Mouse (Mus musculus) hindbrain, embryonic 16.5 days (tissue): ENCODE data around the gene Sec61a2. TPM values are rescaled to one million over a fixed set of nuclear protein-coding genes. Genes with fewer than 3 reads are reported as not detected.

Experiments
- ATAC-seq: fragments of 200-750 bp; cut with Nextera tagmentation; 2 replicates; pipeline ENCODE4 v1.8.0; 2017; ENCODE audit warnings: moderate TSS enrichment, moderate library complexity
- H3K27ac ChIP-seq: fragments of 300-500 bp; sonication (generic); 2 replicates; pipeline ENCODE4 v1.5.1; 2014; ENCODE audit warnings: low read depth, mild to moderate bottlenecking, control low read depth, low read length, moderate library complexity
- H3K27me3 ChIP-seq: fragments of 300-500 bp; sonication (generic); replicated peaks from 2 replicates; pipeline ENCODE4 v1.6.1; 2014; ENCODE audit warnings: low read length; ENCODE audit not compliant: control insufficient read depth, insufficient read depth
- H3K36me3 ChIP-seq: fragments of 300-500 bp; sonication (generic); 2 replicates; pipeline ENCODE4 v1.6.1; 2014; ENCODE audit warnings: mild to moderate bottlenecking, low read length, moderate library complexity, mixed read lengths; ENCODE audit not compliant: control insufficient read depth, insufficient read depth
- H3K4me1 ChIP-seq: fragments of 300-500 bp; sonication (generic); 2 replicates; pipeline ENCODE4 v1.6.1; 2014; ENCODE audit warnings: low read depth, low read length; ENCODE audit not compliant: control insufficient read depth, insufficient read depth
- H3K4me2 ChIP-seq: fragments of 300-500 bp; sonication (generic); 2 replicates; pipeline ENCODE4 v1.6.1; 2014; ENCODE audit warnings: mild to moderate bottlenecking, low read length, control low read depth, moderate library complexity
- H3K4me3 ChIP-seq: fragments of 300-500 bp; sonication (generic); 2 replicates; pipeline ENCODE4 v1.5.1; 2014; ENCODE audit warnings: mild to moderate bottlenecking, low read length, control low read depth, moderate library complexity
- H3K9ac ChIP-seq: fragments of 300-500 bp; sonication (generic); 2 replicates; pipeline ENCODE4 v1.6.1; 2014; ENCODE audit warnings: low read depth, mild to moderate bottlenecking, control low read depth, low read length, moderate library complexity
- H3K9me3 ChIP-seq: fragments of 300-500 bp; sonication (generic); 2 replicates; pipeline ENCODE4 v1.6.1; 2014; ENCODE audit warnings: mild to moderate bottlenecking, low read length, moderate library complexity; ENCODE audit not compliant: control insufficient read depth
- WGBS: fragments of 180-500 bp; shearing (Covaris S2); extraction: QIAGEN DNeasy Blood & Tissue Kit; methylation state at CpG from one replicate; pipeline ENCODE4 v1.1.7; 2014; 5-methylcytosine and 5-hydroxymethylcytosine counted together
- polyA plus RNA-seq: library from polyadenylated mRNA; unstranded; fragments of >200 nt; fragmentation: Nextera tagmentation; extraction: Ambion mirVana; gene quantifications from 2 replicates; pipeline ENCODE4 v1.2.1, GENCODE M21; 2015

Gene Sec61a2
- polyA plus RNA-seq, 1 experiment from 2014 or later, result 122 TPM

- WGBS, result 93% methylated on average over 3 of the region's 3 CpGs
- no peak overlapping the region for H3K27ac ChIP-seq
- no peak overlapping the region for H3K9ac ChIP-seq
- H3K36me3 ChIP-seq, result 0 out of 2 replicates have a peak, but pooled peaks cover 3% of the 10 kb centered on the region
- ATAC-seq, result no peak
- no peak overlapping the region for H3K4me2 ChIP-seq
- no peaks in the 10 kb centered on the region for H3K4me1 ChIP-seq
- H3K27me3 ChIP-seq, result no peaks in the 10 kb centered on the region
- H3K4me3 ChIP-seq, result no peak overlapping the region
- H3K9me3 ChIP-seq, result no peaks in the 10 kb centered on the region
Observed at GRCm38 (mm10) chr2:5934936-5935335, 39.7 kb upstream of the Sec61a2 start.

DNA sequence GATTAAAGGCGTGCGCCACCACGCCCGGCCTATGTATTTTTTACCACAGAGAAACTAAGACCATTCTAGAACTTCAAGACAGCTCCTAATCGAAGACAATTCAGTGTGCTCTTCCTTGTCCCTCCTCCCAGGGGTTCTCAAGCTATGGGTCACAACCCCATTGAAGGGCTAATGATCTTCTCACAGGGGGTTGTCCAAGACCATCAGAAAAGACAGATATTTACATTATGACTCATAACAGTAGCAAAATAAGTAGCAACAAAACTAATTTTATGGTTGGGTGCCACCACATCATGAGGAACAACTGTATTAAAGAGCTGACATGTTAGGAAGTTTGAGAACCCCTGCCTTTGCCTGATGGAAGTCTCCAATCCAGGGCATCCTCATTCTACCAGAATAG lies 36.7 kb upstream of the Sec61a2 start:
- ATAC-seq, result no peak
- 91% methylated on average over 5 of the region's 5 CpGs for WGBS

DNA sequence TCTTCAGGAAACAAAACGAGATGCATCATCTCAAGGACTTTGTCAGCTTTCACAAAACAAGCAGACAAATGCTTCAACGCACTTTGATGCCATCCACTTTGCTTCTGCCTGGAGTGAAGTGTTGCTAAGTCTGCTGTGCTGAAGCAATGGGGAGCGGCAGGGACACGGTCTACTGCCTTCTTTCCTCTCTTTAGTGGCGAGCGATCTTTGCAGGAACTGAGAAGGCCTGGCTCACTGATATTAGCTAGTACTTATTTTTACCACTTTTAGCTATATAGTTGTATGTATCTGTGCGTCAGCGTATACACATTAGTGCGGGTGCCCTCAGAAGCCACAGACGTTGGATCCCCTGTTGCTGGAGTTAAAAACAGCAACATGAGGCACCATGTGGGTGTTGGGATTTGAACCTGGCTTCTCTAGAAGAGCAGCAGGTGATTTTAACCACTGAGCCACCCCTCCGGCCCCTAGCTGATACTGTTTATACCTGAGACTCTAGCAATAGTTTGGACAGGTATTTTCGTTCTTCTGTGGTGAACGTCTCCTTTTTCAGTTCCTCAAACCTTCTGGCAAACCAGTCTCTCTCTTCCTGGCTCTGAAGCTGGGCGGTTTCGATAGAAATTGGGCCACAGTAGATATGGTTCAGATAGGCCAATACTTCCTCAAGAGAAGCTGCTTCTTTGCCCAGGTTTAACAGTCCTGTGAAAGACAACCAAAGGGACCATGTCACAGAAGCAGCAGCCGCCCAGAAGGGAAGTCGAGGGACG lies 35.2 kb upstream of the Sec61a2 start:
- no peak overlapping the region for H3K4me2 ChIP-seq
- H3K9ac ChIP-seq, result no peak overlapping the region
- 91% methylated on average over 18 of the region's 18 CpGs for WGBS
- H3K27ac ChIP-seq, result no peak overlapping the region
- H3K36me3 ChIP-seq, result 0 out of 2 replicates have a peak, but pooled peaks cover 3% of the 10 kb centered on the region
- no peak for ATAC-seq
- H3K27me3 ChIP-seq, result no peaks in the 10 kb centered on the region
- H3K9me3 ChIP-seq, result no peaks in the 10 kb centered on the region
- H3K4me1 ChIP-seq, result no peaks in the 10 kb centered on the region
- H3K4me3 ChIP-seq, result no peak overlapping the region

More for the DNA sequence above, 36.7 kb upstream of the Sec61a2 start:
- Histone ChIP-seq H3K36me3 (0 out of 2 replicates have a peak, but pooled peaks cover 3% of the 10 kb centered on the region), H3K9ac (no peak overlapping the region), H3K4me2 (no peak overlapping the region), H3K27ac (no peak overlapping the region), H3K4me3 (no peak overlapping the region), H3K4me1 (no peaks in the 10 kb centered on the region), H3K27me3 (no peaks in the 10 kb centered on the region), H3K9me3 (no peaks in the 10 kb centered on the region)

GRCm38 (mm10) chr2:5929793-5930192 lies 34.6 kb upstream of the Sec61a2 start:
- 0 out of 2 replicates have a peak, but pooled peaks cover 3% of the 10 kb centered on the region for H3K36me3 ChIP-seq
- H3K4me3 ChIP-seq, result no peak overlapping the region
- H3K27ac ChIP-seq, result no peak overlapping the region
- WGBS, result 93% methylated on average over 5 of the region's 5 CpGs
- no peaks in the 10 kb centered on the region for H3K9me3 ChIP-seq
- no peaks in the 10 kb centered on the region for H3K4me1 ChIP-seq
- H3K4me2 ChIP-seq, result no peak overlapping the region
- no peak for ATAC-seq
- H3K9ac ChIP-seq, result no peak overlapping the region
- no peaks in the 10 kb centered on the region for H3K27me3 ChIP-seq

- Histone ChIP-seq H3K27ac (no peak overlapping the region), H3K4me1 (no peaks in the 10 kb centered on the region), H3K9me3 (no peaks in the 10 kb centered on the region), H3K9ac (no peak overlapping the region), H3K4me2 (no peak overlapping the region), H3K36me3 (0 out of 2 replicates have a peak, but pooled peaks cover 3% of the 10 kb centered on the region), H3K27me3 (no peaks in the 10 kb centered on the region), H3K4me3 (no peak overlapping the region)
- ATAC-seq, result no peak
- WGBS, result 99% methylated on average over 5 of the region's 5 CpGs
Observed at GRCm38 (mm10) chr2:5927481-5927880, 32.2 kb upstream of the Sec61a2 start.

DNA sequence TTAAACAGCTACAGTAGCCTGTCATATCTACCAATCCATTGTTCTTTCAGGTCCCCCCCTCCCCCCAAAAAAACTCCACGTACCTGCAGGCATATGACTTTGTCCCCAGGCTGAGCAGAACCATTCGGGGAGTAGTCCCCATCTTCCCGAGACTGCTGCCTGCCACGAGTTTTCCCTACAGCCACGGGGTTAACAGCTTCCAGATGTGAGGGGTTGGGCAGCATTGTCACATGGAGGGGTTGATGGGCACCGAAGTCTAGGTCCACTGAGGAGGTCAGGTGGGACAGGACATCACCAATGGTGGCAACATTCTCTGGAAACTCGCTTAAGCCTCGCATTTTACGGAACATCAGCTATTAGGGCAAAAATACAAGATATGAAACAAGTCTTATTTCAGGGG lies 28.6 kb upstream of the Sec61a2 start:
- Histone ChIP-seq H3K4me2 (no peak overlapping the region), H3K4me3 (no peak overlapping the region), H3K4me1 (no peaks in the 10 kb centered on the region), H3K9me3 (no peaks in the 10 kb centered on the region), H3K27me3 (no peaks in the 10 kb centered on the region), H3K27ac (no peak overlapping the region), H3K36me3 (0 out of 2 replicates have a peak, but pooled peaks cover 2% of the 10 kb centered on the region), H3K9ac (no peak overlapping the region)
- ATAC-seq, result no peak
- 87% methylated on average over 9 of the region's 9 CpGs for WGBS

GRCm38 (mm10) chr2:5922823-5923222 lies 27.6 kb upstream of the Sec61a2 start:
- no peak overlapping the region for H3K9ac ChIP-seq
- no peaks in the 10 kb centered on the region for H3K4me1 ChIP-seq
- no peak for ATAC-seq
- H3K27ac ChIP-seq, result no peak overlapping the region
- H3K9me3 ChIP-seq, result no peaks in the 10 kb centered on the region
- WGBS, result 94% methylated on average over 6 of the region's 6 CpGs
- H3K4me3 ChIP-seq, result no peak overlapping the region
- no peaks in the 10 kb centered on the region for H3K27me3 ChIP-seq
- H3K4me2 ChIP-seq, result no peak overlapping the region
- peaks cover 2% of the 10 kb centered on the region; the same call in 1 of the 2 replicates for H3K36me3 ChIP-seq

DNA sequence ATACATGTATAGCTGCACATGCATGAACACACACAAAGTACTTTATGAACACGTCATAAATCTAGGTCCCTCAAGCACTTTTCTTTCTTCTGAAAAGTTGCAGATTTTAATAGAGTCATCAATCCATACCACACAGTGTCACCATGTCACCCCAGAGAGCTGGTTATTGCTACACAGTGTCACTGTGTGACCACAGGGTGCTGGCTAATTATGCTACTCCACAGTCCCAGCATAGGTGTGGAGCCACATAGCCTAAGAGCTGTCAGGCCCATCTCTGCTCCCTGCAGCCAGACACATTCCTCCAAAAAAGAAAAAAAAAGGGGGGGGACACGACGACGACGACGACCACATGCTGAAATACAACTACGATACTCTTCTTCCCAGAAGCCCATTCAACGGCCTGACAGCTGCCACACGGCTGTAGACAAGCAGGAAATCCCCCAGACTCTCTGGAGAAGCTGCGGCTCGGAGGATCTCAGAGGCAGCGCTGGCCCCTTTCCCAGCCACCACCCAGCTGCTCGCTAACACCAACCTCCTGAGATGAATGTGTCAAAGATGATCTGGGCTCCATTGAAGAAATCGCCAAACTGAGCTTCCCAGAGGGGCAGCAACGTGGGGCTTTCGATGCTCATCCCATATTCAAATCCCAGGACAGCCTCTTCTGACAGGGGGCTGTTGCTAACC lies 16.2 kb upstream of the Sec61a2 start:
- H3K4me3 ChIP-seq, result no peak overlapping the region
- H3K36me3 ChIP-seq, result 0 out of 2 replicates have a peak, but pooled peaks cover 8% of the 10 kb centered on the region
- 50% methylated on average over 16 of the region's 16 CpGs for WGBS
- no peak overlapping the region for H3K9ac ChIP-seq
- no peaks in the 10 kb centered on the region for H3K4me1 ChIP-seq
- peak; percentile 74; the same call in 1 of the 2 replicates for ATAC-seq
- peak overlapping the region; percentile 2; the same call in 1 of the 2 replicates for H3K4me2 ChIP-seq
- H3K27me3 ChIP-seq, result no peaks in the 10 kb centered on the region
- no peak overlapping the region for H3K27ac ChIP-seq
- no peaks in the 10 kb centered on the region for H3K9me3 ChIP-seq

DNA sequence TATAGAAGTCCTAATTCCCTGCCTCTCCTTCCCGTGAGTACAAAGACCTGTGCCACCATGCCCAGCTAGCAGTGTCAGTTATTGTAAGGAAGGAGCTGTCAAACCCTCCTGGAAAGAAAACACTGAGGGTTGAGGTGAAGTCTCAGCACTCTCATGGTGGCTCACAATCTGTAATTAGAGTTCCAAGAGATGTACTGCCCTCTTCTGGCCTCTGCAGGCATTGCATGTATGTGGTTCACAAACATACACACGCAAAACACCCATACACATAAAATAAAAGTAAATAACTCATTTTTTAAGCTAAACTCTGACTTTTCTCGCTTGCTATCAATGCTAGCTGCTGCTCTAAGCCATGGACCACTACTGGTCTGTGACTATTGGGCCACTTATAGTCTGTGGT lies 11.4 kb upstream of the Sec61a2 start:
- no peaks in the 10 kb centered on the region for H3K9me3 ChIP-seq
- no peak for ATAC-seq
- H3K9ac ChIP-seq, result no peak overlapping the region
- no peak overlapping the region for H3K4me2 ChIP-seq
- H3K4me1 ChIP-seq, result no peaks in the 10 kb centered on the region
- no peaks in the 10 kb centered on the region for H3K27me3 ChIP-seq
- H3K36me3 ChIP-seq, result peaks cover 14% of the 10 kb centered on the region; the same call in 1 of the 2 replicates
- WGBS, result 54% methylated on average over 3 of the region's 3 CpGs
- H3K27ac ChIP-seq, result no peak overlapping the region
- no peak overlapping the region for H3K4me3 ChIP-seq
